Mouse (Mus musculus): ENCODE measurements around the gene Dnaic1.

Gene Dnaic1

DNA sequence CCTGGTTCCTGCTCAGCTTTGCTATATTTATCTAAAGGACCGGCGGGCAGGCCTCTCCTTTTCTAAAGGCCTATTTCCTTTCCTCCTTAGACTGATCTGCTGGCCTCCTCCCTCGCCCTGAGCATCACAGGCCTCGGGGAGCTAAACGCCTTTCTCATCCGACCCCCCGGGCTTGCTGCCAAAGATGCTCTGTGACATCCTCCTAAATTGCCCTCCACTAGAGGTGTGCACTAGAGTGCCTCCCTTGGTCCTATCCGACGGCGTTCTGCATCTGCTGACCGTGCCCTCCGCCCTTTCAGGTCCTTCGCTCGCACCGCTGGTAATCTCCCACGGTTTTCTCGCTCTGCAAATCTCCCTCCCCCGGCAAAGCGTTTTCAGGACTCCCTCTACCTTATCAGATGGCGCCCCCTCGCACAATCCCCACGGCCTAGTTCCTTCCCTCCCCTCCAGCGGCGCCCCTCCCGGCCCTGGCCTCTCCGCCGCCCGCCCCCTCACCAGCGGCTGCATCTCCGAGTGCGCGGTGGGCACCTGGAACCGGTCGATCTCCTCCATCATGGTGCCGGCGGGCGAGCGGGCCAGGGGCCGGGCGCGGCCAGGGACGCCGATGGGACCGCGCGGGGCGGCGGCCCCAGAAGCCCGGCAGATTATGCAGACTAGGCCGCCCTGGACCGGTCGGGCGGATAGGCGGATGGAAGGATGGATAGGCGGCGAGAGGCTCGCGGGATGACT, 729 bp upstream of the Dnaic1 start:
- DNase-seq (ENCODE audit: low spot score in 2 of 2) = peak; percentile 25 to 41

DNA sequence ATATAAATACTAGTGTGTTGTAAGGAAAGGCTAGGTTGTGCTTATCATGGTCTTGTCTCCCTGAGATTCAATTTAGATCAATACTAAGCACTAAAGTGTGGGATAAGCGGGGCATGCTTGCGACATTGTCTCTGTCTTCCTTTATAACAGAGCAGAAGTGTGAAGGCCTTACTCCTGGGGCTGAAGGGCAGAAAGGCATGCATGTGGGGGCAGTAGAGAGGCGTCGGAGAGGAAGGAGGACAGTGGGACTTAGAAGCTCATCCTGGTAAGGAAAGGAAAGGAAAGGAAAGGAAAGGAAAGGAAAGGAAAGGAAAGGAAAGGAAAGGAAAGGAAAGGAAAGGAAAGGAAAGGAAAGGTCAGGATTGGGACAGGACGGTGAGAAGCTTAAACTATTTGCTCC, 1.9 kb downstream of the Dnaic1 start:
- DNase-seq (ENCODE audit: low spot score in 2 of 2) = no peak

DNA sequence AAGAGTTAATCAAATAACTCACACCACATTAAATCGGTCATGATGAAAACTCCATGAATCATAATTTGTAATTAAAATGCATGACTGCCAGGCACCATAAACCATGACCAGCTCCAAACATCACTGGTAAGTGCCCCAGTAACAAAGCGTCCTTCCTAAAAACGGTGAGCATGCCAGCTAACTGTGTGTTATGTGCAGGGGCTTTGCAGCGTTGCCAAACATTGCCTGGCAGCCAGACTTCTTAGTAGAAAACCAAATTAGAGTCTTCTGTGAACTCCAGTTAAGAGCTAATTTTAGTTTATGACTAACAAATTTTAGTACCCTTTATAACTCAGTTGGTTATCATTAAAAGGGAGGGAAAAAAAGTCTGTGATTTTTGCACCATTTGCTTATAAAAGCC, 3.9 kb downstream of the Dnaic1 start:
- DNase-seq (ENCODE audit: low spot score in 2 of 2) = no peak

DNA sequence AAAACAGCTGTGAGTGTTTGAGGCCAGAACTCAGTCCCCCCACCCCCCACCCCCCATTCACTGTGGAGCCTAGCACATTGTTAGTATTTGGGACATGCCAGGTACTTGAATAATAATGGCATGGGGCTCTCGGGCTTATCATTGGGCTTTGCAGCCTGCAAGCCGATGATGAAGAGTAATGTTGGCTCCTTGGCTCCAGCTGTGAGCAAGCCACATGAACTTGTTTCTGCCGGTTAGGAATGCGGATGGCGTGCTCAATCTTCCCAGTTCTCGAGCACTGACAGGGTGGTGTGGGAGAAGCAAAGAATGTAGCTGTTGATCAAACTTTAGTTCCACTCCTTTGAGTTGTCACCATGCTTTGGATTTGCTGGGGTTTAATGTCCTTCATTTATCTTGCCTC, 6.3 kb downstream of the Dnaic1 start:
- DNase-seq (ENCODE audit: low spot score in 2 of 2) = no peak

DNA sequence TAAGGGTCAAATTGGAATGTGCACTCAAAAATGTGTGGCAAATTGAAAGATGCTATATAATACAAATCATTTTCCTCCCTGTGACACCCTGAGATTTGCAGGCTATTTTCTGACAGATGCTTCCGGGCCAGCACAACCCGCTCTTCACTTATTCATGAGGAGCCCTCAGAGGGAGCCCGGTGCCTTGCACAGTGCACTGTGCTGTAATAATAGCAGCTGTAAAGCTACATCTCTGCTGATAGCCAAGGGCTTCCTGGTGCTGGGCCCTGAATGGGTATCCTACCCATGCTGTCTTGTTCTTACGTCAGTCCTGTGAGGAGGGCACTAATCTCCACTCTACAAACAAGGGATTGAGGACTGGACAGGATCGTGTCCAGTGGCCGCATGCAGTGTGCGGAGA, 13.8 kb downstream of the Dnaic1 start:
- no peak for DNase-seq (ENCODE audit: low spot score in 2 of 2)

DNA sequence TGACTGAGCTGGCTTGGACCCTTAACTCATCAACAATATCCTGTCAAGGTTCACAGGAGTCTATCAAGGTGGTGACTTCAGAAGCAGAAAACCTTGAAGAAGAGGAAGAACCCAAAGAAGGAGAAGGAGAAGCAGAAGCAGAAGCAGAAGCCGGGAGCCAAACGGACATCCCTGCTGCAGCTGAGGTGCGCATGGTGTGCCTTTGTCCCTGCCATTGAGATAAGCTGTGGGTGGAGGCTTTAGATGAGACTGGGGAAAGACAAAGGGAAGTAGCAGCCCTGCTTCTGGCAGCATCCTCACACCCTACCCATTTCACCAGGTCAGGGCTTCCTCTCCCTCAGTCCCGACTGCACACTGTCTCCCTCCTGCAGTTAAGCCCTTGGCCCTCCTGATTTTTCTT, 33.2 kb downstream of the Dnaic1 start:
- no peak for DNase-seq (ENCODE audit: low spot score in 2 of 2)

DNA sequence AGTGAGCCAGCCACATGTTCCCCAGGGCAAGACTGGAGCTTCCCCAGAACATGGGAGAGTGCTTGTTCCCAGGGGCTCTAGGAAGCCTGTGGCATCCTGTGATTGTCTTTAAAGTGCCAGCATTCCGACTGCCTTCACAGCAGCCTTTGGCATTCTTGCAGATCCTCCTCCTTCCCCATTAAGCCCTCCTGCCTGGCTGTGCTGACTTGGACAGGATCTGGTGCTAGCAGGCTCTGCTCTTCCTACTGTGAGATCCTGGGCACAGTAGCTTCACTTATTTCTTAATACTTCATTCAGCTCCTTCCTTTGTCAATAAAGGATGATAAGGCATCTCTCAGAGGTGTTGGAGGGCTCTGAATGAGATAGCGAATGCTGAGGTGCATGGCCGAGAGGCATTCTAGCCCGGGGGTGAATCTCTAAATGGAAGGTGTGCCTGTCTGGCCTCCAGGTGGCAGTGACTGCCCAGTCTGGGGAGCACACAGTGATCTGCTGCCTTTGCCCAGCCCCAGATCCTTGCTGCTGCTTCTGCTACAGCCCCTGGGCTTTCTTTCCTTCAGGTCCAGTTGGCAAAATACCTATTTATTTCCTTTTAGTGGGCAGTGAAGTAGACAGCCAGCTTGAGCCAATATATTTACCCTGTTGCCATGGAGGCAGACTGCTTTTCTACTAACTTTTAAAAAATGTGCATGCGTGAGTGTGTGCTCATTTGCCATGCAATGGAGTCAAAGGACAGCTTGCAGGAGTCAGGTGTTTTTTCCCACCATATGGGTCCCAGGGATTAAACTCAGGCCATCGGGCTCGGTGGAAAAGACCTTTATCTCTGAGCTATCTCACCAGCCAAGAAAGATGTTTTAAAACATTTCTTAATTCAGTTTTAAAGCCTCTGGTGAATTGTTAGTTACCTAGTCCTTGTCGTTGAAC, 35.2 kb downstream of the Dnaic1 start:
- no peak for DNase-seq (ENCODE audit: low spot score in 2 of 2)

DNA sequence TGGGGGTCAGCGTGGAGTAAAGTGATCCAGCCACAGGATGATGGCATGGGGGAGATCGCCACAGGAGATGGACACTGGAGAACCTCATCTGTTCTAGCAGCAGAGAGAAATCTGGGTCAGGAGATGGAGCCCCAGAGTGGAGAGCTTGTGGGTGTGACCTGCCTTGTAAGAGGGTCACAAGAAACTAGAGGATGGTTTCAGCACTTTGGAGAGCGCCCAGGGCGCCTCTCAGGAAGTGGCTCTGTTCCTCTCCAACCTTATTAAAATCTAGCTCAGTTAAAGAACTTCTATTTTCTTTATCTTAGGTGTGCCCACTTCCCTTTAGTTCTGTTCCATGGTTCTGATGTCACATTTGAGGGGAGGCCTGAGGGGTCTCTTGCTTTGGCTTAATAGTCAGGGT, 37.2 kb downstream of the Dnaic1 start:
- DNase-seq (ENCODE audit: low spot score in 2 of 2) = no peak

DNA sequence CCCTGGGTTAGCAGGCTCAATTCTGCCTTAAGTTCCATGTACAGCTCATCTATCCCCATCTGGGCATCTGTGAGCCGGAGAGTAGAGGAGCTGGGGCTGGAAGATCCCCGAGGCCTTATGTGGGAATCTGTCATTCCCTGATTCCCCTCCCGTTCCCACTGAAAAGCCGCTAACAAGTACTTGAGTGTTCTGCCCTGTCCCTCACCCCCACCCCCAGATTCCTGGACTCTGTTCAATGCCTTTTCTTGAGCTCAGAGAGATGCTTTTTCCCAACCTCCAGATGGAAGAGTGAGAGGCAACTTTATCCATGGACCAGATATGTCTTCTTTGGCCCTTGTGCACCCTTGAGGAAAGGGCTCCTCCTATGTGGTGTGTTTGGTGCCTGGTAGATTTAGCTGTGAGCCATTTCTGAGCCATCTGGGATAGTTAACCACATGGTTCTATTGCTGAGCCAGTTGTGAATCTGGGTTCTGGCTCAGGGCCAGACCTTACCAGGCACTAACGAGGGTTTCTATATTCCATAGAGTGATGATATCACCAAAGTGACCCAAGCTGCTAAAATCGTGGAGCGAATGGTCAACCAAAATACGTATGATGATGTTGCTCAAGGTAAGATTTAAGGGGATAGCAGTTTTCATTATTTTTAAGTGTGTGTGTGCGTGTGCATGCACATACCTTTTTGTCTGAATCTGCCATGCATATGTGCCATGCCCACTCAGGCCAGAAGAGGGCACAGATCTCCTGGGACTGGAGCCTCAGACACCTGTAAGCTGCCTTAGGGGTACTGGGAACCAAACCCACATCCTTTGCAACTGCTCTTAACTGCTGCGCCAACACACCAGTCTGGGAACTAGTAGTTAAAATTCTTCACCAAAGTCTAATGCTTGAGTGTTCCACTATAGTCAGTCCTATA, 40.4 kb downstream of the Dnaic1 start:
- no peak for DNase-seq (ENCODE audit: low spot score in 2 of 2)

DNA sequence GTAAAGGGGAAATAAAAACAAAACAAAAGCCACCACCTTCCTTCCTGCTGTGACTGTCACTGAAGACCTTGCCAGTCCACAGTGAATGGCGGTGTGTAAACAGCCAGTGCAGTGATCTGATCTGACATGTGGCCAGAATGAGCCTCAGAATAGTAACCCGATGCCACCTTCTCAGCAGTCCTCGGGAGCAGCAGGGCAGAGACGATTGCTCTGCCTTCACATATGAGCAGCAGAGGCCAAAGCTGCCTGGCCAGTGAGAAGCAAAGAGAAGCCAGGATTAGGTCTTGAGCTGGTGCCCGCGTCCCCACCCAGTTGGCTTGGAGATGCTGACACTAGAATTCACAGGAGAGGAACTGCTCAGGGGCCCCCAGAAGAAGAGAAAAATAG, 41.0 kb downstream of the Dnaic1 start:
- DNase-seq (ENCODE audit: low spot score in 2 of 2) = no peak

DNA sequence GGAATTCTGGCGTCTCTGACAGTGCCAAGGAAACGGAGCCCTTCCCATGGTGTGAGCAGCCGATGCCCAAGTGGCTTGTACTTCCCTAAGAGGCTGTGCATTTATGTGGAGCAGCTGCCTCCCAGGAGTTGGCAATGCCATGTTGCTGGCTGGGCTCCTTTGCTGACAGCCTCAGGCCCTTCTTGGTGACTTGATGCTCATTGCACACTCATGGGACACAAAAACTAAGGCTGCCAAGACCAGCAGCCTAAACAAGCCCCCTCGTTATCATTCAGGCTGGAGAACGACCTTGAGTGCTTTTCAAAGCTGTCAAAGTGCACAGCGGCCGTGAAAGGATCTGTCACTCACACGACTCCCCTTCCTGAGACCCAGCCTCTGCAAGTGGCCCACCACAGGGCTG, 42.6 kb downstream of the Dnaic1 start:
- no peak for DNase-seq (ENCODE audit: low spot score in 2 of 2)

DNA sequence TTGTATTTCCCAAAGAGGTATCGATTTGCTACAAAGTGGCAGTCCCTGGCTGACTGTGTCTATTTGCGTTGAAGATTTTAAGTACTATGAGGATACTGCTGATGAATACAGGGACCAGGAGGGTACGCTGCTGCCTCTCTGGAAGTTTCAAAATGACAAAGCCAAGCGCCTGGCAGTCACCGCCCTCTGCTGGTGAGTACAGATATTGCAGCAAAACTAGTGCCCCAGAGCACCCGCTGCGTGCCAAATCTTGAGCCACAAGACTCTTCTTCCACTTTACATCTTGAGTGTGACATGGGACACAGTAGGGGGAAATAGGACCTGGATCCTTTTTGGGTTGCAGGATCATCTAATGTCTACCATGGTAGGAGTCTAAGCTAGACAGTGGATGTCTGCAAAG, 44.6 kb downstream of the Dnaic1 start:
- DNase-seq (ENCODE audit: low spot score in 2 of 2) = peak; percentile 78 to 83

DNA sequence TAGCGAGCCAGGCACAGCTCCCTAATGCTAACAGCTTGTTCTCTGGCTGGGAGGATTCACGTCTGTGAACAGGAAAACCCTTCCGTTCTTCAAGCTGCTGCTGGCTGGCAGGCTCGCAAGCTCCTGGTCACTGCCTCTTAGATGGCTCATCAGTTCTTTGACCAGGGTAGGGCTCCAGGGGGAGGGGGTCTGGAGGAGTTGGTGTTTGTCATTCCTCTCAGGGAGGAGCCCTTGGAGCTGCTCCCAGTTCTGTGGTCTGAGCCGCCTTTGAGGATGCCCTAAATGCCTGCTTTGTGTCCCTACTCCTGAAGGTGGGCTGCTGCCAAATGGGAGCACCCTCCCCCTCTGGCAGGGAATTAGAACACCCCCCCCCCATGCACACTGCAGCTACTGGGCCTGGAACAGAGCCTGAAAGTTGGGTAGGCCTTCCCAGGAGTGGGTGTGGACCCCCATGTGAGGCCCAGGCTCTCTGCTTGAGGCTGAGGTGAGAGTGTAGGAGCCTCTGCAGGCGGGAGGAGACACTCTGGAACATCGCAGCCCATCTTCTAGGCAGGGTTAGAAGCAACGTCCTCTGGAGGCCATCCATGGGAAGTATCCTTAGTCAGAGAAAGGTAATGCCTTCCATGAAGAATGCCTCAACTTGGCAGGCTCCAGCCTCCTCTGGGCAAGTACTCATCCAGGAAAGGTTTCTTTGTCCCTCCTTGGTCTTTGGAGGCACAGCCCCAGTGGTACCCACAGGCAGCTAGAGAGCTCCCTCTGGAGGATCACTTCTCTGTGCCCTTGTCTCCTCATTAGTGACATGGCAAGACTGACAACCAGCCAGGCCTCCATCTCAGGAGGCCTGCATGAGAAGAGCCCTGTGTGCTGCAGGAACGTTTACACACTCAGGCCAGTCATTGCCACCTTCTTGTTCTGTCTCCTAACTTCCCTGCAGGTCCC, 46.4 kb downstream of the Dnaic1 start:
- peak; percentile 31 to 58 for DNase-seq (ENCODE audit: low spot score in 2 of 2)

DNA sequence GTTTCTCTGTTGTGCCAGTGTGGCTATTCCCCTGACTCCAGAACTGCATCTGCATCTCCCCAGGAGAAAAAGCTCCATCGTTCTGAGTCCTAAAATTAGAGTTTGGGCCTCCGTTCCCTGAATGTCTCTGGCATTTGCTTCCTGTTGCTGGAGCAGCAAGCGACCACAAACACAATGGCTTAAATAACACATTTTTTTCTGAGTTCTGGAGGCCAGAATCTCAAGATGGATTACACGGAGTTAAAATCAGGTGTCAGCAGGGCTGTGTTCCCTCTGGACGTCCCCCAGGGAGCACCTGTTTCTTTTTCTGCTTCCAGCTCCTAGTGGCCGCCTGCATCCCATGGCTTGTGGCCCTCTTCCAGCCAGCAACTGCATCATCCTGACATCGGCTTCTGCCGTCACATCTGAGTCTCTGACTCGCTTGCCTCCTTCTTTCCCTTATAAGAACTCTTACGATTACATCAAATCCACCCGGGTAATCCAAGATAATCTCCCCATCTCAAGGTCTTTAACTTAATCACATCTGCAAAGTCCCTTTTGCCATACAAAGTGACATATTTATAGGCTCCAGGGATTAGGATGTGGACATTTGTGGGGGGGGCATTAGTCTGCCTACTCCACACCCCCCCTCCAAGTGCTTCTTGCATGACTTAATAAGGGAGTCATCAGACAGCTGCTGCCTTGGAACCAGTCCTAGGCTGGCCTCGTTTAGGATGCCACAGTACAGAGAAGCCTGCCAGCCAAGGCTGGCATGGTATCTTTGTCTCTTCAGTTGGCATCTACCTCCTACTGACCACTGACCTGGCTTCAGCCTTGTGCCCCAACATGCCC, 49.6 kb downstream of the Dnaic1 start:
- DNase-seq (ENCODE audit: low spot score in 2 of 2) = no peak

DNA sequence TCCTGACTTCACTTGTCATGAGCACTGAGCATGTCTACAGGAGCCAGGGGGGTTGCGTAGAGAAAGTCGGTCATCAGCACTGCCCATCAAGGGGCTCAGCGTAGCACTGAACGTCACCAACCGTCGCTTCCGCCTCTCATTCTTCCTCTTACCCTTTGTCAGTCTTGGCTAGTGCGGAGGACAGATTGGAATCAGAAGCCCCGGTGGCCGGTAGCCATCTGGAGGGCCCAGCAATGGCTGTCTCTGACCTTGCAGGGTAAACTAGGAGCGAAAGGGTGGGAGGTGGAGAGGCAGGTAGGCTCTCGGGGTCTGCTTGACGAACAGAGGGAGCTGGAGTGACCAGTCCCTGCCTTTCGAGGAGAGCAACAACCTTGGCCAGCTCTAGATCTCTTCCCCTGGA, 52.5 kb downstream of the Dnaic1 start:
- no peak for DNase-seq (ENCODE audit: low spot score in 2 of 2)

DNA sequence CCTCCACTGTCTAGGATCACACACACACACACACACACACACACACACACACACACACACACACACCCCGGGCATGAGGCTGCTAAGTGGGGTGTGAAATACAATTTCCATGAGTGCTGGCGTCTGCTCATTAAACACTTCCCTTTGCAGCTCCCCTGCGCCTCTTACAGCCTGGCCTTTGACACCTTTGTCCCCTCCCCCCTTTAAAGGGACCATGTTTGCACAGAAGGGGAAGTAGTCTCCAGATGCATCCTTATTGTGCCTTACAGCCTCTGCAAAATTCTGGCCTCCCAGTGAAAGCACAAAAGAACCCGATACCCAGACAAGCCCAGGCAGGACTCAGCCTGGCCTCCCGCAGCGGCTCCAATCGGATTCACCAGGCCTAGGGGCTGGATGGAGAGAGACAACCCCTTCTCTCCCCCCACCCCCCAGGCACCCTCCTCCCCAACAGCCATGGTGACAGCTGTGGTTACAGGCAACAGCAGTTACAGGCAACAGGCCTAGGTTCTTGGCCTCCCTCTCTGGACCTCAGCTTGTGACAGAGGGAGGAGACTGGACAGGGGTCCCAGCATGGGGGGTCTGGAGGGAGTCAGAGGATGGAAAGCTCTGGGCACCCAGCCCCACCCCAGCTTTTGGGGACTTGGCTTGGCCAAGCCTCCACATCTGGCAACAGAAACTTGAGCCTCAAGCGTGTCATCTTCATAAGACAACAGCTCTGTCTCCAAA, 58.8 kb downstream of the Dnaic1 start:
- no peak for DNase-seq (ENCODE audit: low spot score in 2 of 2)

DNA sequence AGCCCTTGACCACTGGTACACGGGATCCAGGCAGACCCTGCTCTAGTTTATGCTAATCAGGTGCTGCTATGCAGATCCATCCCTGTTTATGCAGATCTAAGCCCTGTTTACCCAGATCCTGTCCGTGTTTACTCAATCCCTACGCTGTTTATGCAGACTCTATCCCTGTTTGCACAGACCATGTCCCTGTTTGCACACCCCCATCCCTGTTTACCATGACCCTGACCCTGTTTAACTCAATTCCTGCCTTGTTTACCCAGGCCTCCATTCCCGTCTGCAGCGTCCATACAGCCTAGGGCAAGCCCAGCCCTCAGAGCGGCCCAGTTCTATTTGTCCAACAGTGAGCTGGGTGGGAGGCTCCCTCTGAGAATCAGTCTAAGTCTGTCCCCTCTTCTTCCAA, 60.6 kb downstream of the Dnaic1 start:
- DNase-seq (ENCODE audit: low spot score in 2 of 2) = no peak

DNA sequence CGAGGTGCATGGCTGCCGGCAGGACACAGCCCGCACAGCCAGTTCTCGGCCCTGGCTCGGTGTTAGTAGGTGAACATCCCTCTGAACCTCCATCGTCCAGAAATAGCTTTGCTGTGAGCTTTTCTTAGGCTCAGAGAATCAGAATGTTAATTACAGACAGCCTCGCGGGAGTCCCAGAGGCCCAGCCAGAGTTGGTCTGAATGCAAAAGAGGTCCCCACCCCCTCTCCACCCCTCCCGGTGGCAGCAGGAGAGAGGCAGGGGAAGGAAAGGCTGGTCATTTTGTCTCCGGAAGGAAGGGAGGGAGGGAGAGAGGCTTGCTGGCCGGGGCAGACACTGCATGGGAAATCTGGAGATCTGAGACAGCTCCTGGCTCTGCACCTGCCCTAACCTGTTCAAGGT, 61.8 kb downstream of the Dnaic1 start:
- DNase-seq (ENCODE audit: low spot score in 2 of 2) = no peak

DNA sequence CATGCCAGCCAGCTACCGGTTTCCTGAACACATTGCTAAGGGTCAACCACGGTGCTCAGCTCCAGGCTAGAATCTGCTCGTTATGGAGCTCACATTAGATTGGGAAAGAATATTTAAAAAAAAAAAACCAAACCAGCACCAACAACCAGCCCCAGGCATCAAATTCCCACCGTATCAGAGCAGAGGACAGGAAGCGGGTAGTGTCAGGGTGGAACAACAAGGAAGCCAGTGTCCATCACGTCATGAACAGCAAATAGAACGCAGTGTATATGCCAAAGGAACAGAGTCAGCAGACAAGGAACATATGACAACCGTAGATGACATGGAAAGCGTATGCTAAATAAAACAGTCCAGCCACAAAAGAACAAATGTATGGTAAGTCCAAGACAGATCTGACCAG, 63.4 kb downstream of the Dnaic1 start:
- no peak for DNase-seq (ENCODE audit: low spot score in 2 of 2)

Measured in frontal cortex, postnatal 25 days (tissue).